Mouse (Mus musculus): ENCODE results near the gene Amy2a4.
"Not testable (repeated sequence)": the region's sequence is repeated elsewhere in the genome, so short reads cannot be mapped to it uniquely, and the experiment has no call there.

Amy2a4 gene

GRCm38 (mm10) chr3:113291349-113291748 is at the start of gene Amy2a4:
Gene Amy2a4, minus strand, starts transcription at chr3:113291449.
- DNase-seq, result not testable (repeated sequence)

- DNase-seq, result not testable (repeated sequence)
Observed at GRCm38 (mm10) chr3:113323952-113324351, 32.7 kb upstream of the Amy2a4 start, which contains the start of gene Amy2a3. Gene Amy2a3, minus strand, starts transcription at chr3:113324052.

- not testable (repeated sequence) for DNase-seq
Observed at GRCm38 (mm10) chr3:113312937-113313336, 21.7 kb upstream of the Amy2a4 start.

GRCm38 (mm10) chr3:113280285-113280684 is 11.0 kb downstream of the Amy2a4 start:
- not testable (repeated sequence) for DNase-seq

- not testable (repeated sequence) for DNase-seq
Observed at GRCm38 (mm10) chr3:113279586-113279985, 11.7 kb downstream of the Amy2a4 start.

GRCm38 (mm10) chr3:113258737-113259136 is 32.5 kb downstream of the Amy2a4 start, which contains the start of gene Amy2a5:
Gene Amy2a5, minus strand, starts transcription at chr3:113258837.
- DNase-seq, result not testable (repeated sequence)

All from liver (tissue).